Mouse (Mus musculus) layer of hippocampus, adult 18-20 months (tissue): Measurements from ENCODE around the gene Vsig1. TPM values are rescaled to one million over a fixed set of nuclear protein-coding genes. Genes with fewer than 3 reads are reported as not detected.

Experiments used
- DNase-seq, 2 experiments: peaks; one replicate each; pipeline ENCODE4 v3.0.0; 2022; ENCODE audit warnings: low spot score in 2 of 2
- long read RNA-seq: library from polyadenylated mRNA; stranded (forward); transcript quantifications from one replicate; pipeline ENCODE4 v2.0.0, GENCODE M21; 2021
- total RNA-seq, 2 experiments: library from RNA; stranded (reverse); gene quantifications; 2 replicates each; pipeline ENCODE4 v1.2.3; 2021

Vsig1 gene
- total RNA-seq: not detected
- long read RNA-seq: 0 reads

GRCm38 (mm10) chrX:140907360-140907759 is at the start of gene Vsig1:
Gene Vsig1 (plus strand): TSS chrX:140907608.
- DNase-seq: no peak

GRCm38 (mm10) chrX:140862760-140863159 is 44.6 kb upstream of the Vsig1 start:
- no peak for DNase-seq

- DNase-seq: no peak
Measured at GRCm38 (mm10) chrX:140863431-140863830, 44.0 kb upstream of the Vsig1 start.

GRCm38 (mm10) chrX:140887193-140887592 is 20.2 kb upstream of the Vsig1 start:
- DNase-seq: no peak

GRCm38 (mm10) chrX:140891796-140892195 is 15.6 kb upstream of the Vsig1 start:
- peak in 1 of 2 experiments; percentile 0 for DNase-seq

- DNase-seq: no peak
Measured at GRCm38 (mm10) chrX:140903487-140903886, 3.9 kb upstream of the Vsig1 start.

GRCm38 (mm10) chrX:140921321-140921720 is 13.9 kb downstream of the Vsig1 start:
- DNase-seq: no peak

- peak in 1 of 2 experiments; percentile 6 for DNase-seq
Measured at GRCm38 (mm10) chrX:140932066-140932465, 24.7 kb downstream of the Vsig1 start.

GRCm38 (mm10) chrX:140933263-140933662 is 25.9 kb downstream of the Vsig1 start:
- DNase-seq: no peak

GRCm38 (mm10) chrX:140936271-140936670 is 28.9 kb downstream of the Vsig1 start:
- no peak for DNase-seq

GRCm38 (mm10) chrX:140953618-140954017 is 46.2 kb downstream of the Vsig1 start:
- no peak for DNase-seq

- DNase-seq: peak; percentile 87 to 95
Measured at GRCm38 (mm10) chrX:140956272-140956940, 49.0 kb downstream of the Vsig1 start, which contains the start of the genes Psmd10 and Atg4a. Gene Psmd10 (minus strand): TSS chrX:140956728. Gene Atg4a (plus strand): TSS chrX:140956907.

GRCm38 (mm10) chrX:140956959-140957358 is 49.6 kb downstream of the Vsig1 start:
- no peak for DNase-seq

- no peak for DNase-seq
Measured at GRCm38 (mm10) chrX:140978943-140979342, 71.5 kb downstream of the Vsig1 start.

GRCm38 (mm10) chrX:140979546-140979945 is 72.1 kb downstream of the Vsig1 start:
- DNase-seq: peak; percentile 26 to 48

- DNase-seq: no peak
Measured at GRCm38 (mm10) chrX:140980163-140980562, 72.8 kb downstream of the Vsig1 start.

GRCm38 (mm10) chrX:140983206-140983960 is 76.0 kb downstream of the Vsig1 start:
- no peak for DNase-seq

GRCm38 (mm10) chrX:140984795-140985194 is 77.4 kb downstream of the Vsig1 start:
- DNase-seq: peak in 1 of 2 experiments; percentile 24

GRCm38 (mm10) chrX:140985256-140985655 is 77.8 kb downstream of the Vsig1 start:
- no peak for DNase-seq
